Mouse (Mus musculus): ENCODE measurements around the gene Cd209a. TPM values are rescaled to one million over a fixed set of nuclear protein-coding genes. Genes with fewer than 3 reads are reported as not detected.

The Cd209a gene
- polyA plus RNA-seq, 1 experiment, result not detected

- no peaks in the 10 kb centered on the region for H3K4me1 ChIP-seq (ENCODE audit: control insufficient read depth, insufficient read depth, low read length)
- TF ChIP-seq CTCF (IDR thresholded peaks at IDR 0.05; ENCODE audit: control insufficient read depth, insufficient read depth, insufficient replicate concordance, low read depth, low read length) (no peak), POLR2A (IDR thresholded peaks at IDR 0.05; ENCODE audit: control insufficient read depth, low read depth, low read length) (no peak)
- H3K27ac ChIP-seq (ENCODE audit: control insufficient read depth, insufficient read depth, low read depth, low read length), result no peak within 1 kb of the TSS
- no peaks in the 10 kb centered on the region for H3K36me3 ChIP-seq (ENCODE audit: control insufficient read depth, insufficient read depth, low read length)
- H3K27me3 ChIP-seq (ENCODE audit: control insufficient read depth, insufficient read depth, low read length), result no peaks in the 10 kb centered on the region
- H3K4me3 ChIP-seq (ENCODE audit: control insufficient read depth, low read depth, low read length), result no peak within 1 kb of the TSS
Measured at GRCm38 (mm10) chr8:3694121-3694520, 54.7 kb downstream of the Cd209a start, which contains the start of gene Fcer2a. TSS of gene Fcer2a (minus strand) at chr8:3694175.

Other genes with a start within 250 kb of the Cd209a start
- 39.7 and 46.5 TPM in 2 replicates for gene Mcoln1, start 248.5 kb downstream of the Cd209a start, polyA plus RNA-seq (2012; rRNA removed)
- 12.4 and 17.8 TPM in 2 replicates for gene Pnpla6, start 233.6 kb downstream of the Cd209a start, polyA plus RNA-seq (2012; rRNA removed)
- gene C330021F23Rik, start 181.0 kb downstream of the Cd209a start, polyA plus RNA-seq (2012; rRNA removed), result 0.14 TPM in 1 of 2 replicates, not detected in the other
- 28.7 and 34.4 TPM in 2 replicates for gene Camsap3, start 161.7 kb downstream of the Cd209a start, polyA plus RNA-seq (2012; rRNA removed)
- gene Xab2, start 127.7 kb downstream of the Cd209a start, polyA plus RNA-seq (2012; rRNA removed), result 58.6 and 65.9 TPM in 2 replicates
- 23.6 and 31.5 TPM in 2 replicates for gene Pet100, start 127.4 kb downstream of the Cd209a start, polyA plus RNA-seq (2012; rRNA removed)
- gene Pcp2, start 123.4 kb downstream of the Cd209a start, polyA plus RNA-seq (2012; rRNA removed), result not detected in 2 replicates
- gene Stxbp2, start 118.0 kb downstream of the Cd209a start, polyA plus RNA-seq (2012; rRNA removed), result 81.4 and 134 TPM in 2 replicates
- gene Retn, start 93.2 kb downstream of the Cd209a start, polyA plus RNA-seq (2012; rRNA removed), result 3.7 and 6.3 TPM in 2 replicates
- gene Mcemp1, start 83.2 kb downstream of the Cd209a start, polyA plus RNA-seq (2012; rRNA removed), result 0.06 and 0.44 TPM in 2 replicates
- gene Fcor, start 76.6 kb downstream of the Cd209a start, polyA plus RNA-seq (2012; rRNA removed), result 0.45 and 0.59 TPM in 2 replicates
- gene Trappc5, start 72.7 kb downstream of the Cd209a start, polyA plus RNA-seq (2012; rRNA removed), result 13.6 TPM in 2 replicates
- 0.12 and 0.23 TPM in 2 replicates for gene Fcer2a, start 54.8 kb downstream of the Cd209a start, polyA plus RNA-seq (2012; rRNA removed)
- 17.6 and 42.1 TPM in 2 replicates for gene Clec4g, start 28.3 kb downstream of the Cd209a start, polyA plus RNA-seq (2012; rRNA removed)
- not detected in 2 replicates for gene Cd209e, start 105.3 kb upstream of the Cd209a start, polyA plus RNA-seq (2012; rRNA removed)
- 0.12 TPM in 1 of 2 replicates, not detected in the other for gene Cd209d, start 129.6 kb upstream of the Cd209a start, polyA plus RNA-seq (2012; rRNA removed)
- 0.11 TPM in 1 of 2 replicates, not detected in the other for gene Cd209b, start 177.9 kb upstream of the Cd209a start, polyA plus RNA-seq (2012; rRNA removed)
- gene Cd209c, start 205.8 kb upstream of the Cd209a start, polyA plus RNA-seq (2012; rRNA removed), result 1.7 and 1.9 TPM in 2 replicates